Mouse (Mus musculus) splenic B cell, adult 2 months (primary cell): Measurements from ENCODE around the gene Hes1.
"Not testable (repeated sequence)": the region's sequence is repeated elsewhere in the genome, so short reads cannot be mapped to it uniquely, and the experiment has no call there.

Experiments
- DNase-seq: peaks from one replicate; pipeline ENCODE4 v3.0.0-alpha.2; 2011; ENCODE audit warnings: low read depth, low spot score
- H3K27me3 ChIP-seq: 2 replicates; pipeline ENCODE4 v1.6.1; 2012; ENCODE audit warnings: mild to moderate bottlenecking, low read length, moderate library complexity, mixed read lengths; ENCODE audit not compliant: control insufficient read depth, poor library complexity, insufficient read depth, severe bottlenecking
- H3K36me3 ChIP-seq: 2 replicates; pipeline ENCODE4 v1.6.1; 2012; ENCODE audit warnings: mild to moderate bottlenecking, low read length, moderate library complexity, mixed read lengths; ENCODE audit not compliant: control insufficient read depth, poor library complexity, insufficient read depth, severe bottlenecking

Gene Hes1

DNA sequence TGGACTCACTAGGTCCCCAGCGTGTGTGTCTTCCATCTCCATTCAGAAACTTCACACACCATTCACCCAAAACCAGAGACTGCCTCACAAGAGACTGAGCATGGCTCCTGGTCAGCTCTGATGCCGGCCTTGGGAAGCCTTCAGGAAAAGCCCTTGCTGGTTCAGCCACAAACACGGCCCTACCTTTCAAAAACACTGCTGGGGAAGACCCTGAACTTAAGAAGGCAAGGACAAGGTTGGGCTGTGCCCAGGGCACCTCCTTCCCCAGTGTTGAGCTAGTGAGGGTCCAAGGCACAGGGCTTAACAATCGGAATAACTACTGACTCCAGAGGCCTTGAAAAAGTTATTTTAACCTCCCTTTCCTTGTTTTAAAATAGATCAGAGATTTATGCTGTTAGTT, 17.3 kb downstream of the Hes1 start:
- Histone ChIP-seq H3K27me3 (no peaks in the 10 kb centered on the region), H3K36me3 (no peaks in the 10 kb centered on the region)
- DNase-seq: no peak

DNA sequence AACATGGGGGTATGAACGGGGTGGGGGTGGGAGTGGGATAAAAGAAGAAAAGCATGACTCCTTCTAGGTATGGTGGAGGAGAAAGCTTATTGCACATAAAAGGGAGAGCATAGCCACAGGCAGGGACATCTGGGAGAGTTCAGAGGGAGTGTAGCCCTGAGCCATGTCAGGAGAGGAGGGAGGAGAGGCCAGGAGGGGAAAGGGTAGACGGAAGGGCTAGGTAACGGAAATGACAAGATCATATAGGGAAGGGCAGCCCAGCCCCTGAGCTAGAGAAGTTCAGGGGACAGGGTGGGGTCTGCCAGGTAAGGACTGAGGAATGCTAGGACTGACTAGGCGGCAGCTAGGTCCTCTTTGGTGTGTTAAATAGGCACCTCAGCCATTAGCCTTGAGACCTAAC, 17.8 kb downstream of the Hes1 start:
- Histone ChIP-seq H3K36me3 (no peaks in the 10 kb centered on the region), H3K27me3 (no peaks in the 10 kb centered on the region)

DNA sequence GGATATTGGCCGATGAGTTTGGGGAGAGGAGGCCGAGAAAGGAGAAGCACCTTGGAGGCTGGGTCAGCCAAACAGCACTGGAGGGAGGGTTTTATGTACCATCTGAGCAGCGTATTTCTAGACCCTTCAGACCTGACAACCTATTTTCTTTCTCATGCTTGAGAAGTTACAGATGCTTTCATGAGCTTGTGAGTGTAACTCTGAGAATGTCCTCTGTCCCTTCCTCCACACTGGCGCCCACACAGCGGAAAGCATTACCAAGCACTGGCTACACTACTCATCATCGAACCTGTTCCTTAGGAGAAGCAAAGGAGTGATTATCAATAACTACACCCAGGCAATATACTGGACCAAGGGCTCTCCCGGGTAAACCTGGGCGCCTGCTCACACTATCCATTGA, 18.8 kb downstream of the Hes1 start:
- no peak for DNase-seq
- H3K36me3 ChIP-seq: no peaks in the 10 kb centered on the region
- no peaks in the 10 kb centered on the region for H3K27me3 ChIP-seq

More for the DNA sequence above, 17.8 kb downstream of the Hes1 start:
- no peak for DNase-seq

DNA sequence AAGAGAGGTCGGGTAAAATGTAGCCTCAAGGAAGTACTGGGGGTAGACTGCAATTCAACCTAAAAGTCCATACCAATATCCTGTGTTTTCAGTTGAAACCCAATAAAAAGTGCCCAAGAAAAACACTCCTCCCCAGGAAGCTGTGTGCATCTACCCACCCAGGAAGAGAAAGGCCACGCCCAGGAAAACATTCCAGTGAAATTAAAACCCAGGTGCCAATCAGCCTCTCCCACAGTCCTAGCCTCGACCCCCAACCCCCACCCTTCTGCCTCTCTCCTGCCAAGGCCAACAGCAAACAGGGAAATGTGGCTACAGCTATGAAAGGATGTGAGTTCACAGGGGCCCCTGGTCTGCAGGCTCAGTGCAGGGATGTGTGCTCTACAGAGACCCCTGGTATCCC, 19.4 kb downstream of the Hes1 start:
- no peaks in the 10 kb centered on the region for H3K36me3 ChIP-seq
- no peaks in the 10 kb centered on the region for H3K27me3 ChIP-seq
- no peak for DNase-seq

DNA sequence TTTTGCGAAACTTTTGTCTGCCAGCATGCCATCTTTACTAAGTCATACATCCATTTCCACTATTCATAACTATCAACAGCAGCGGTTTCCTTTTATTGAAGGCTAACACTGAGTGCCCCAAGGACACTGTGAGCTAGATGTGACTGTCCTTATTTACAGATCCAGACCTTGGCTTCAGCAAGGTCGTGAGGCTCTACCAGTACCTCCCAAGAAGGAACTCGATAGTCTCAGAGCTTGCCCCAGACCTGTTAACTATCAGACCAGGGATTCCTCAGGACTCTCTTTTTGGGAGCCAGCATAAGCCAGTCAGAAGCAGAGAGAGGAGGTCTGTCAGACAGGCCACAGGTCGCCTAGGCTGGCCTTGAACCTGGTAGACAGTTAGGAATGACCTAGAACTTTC, 24.5 kb downstream of the Hes1 start:
- Histone ChIP-seq H3K27me3 (no peaks in the 10 kb centered on the region), H3K36me3 (no peaks in the 10 kb centered on the region)
- no peak for DNase-seq

DNA sequence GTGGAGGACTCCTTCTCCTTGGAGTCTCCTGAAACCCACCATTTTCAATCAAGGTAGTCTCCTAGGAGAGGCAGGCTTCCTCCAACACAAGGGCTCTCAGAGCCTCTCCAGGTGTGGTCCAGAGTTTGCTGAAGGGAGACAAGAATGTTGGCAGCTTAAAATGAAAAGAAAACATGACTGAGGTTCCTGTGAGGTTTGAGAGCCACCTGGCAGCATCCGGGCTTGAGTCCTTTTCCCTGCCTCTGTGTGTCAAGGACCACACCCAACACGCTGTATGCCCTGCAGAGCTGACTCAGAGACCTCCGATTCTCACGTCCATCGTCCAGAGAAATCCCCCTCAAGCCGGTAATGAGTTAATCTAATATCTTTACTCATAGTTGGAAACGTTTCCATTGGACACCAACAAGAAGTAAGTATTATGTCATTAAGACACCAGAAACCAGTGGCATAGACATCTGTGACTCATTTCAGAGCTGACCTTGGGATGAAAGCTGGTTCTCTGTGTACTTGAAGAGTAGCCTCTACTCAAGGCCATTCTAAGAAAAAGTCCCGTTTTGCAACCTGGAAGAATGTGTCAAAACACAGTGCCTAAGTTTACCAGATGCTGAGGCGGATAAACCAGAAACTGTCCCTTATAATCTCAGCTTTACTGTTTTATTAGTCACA, 26.1 kb downstream of the Hes1 start:
- DNase-seq: no peak
- H3K36me3 ChIP-seq: no peaks in the 10 kb centered on the region

DNA sequence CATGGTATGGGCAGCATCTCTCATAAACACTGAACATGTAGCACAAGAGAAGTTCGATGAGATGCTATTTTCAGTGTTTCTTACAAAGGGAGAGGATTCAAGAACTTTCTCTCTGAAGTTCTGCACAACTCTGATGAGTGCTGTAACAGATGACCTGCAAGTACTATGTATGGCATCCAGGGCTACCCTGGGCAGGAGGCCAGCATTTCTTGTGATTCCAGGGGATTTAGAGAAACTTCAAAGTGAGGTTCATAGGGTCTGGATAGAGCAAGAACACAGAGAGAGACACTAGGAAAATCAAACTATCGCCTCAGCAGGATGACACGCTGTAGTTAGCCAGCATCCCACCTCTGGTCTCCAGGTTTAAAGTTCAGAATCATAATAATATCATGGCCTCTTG, 31.9 kb downstream of the Hes1 start:
- DNase-seq: no peak
- no peaks in the 10 kb centered on the region for H3K36me3 ChIP-seq
- no peaks in the 10 kb centered on the region for H3K27me3 ChIP-seq

More for the DNA sequence above, 26.1 kb downstream of the Hes1 start:
- no peaks in the 10 kb centered on the region for H3K27me3 ChIP-seq

DNA sequence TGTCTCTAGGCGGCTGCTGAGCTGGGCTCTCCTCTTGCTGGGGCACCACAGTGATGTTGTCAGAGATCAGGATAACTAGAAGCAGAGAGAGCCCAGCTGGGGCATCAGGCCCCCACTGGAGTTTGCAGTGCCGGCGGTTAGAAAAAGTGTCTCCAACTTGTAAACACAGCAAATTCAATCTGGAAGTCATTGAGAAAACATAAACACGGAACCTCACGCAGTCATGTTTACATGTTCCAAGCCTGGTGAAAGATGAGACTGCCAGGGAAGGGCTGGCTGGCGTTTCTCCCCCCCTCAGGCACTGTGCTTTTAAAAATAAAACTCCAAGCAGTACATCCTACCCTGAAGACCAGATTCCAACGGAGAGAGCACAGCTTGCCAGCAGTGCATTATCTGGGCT, 32.3 kb downstream of the Hes1 start:
- Histone ChIP-seq H3K36me3 (no peaks in the 10 kb centered on the region), H3K27me3 (no peaks in the 10 kb centered on the region)
- no peak for DNase-seq

DNA sequence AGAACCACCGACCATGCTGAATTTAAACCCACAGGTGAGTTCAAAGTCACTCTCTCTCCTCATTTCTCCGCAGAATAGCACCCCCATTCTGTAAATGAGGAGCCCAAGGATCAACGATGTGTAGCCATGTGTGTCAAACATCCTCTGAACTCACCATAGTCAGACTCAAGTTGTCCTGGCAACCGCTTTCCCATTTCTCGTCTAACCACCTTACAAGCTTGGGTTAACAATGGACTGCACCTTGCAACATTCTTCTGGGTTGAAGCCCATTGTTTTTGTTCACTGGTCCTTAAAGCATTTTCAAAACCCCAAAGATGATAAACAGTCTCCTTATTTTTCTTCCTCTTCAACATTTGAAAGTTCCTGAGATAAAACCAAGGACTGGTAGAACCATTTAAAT, 34.9 kb downstream of the Hes1 start:
- H3K36me3 ChIP-seq: no peaks in the 10 kb centered on the region
- peak; percentile 14 for DNase-seq
- no peaks in the 10 kb centered on the region for H3K27me3 ChIP-seq

DNA sequence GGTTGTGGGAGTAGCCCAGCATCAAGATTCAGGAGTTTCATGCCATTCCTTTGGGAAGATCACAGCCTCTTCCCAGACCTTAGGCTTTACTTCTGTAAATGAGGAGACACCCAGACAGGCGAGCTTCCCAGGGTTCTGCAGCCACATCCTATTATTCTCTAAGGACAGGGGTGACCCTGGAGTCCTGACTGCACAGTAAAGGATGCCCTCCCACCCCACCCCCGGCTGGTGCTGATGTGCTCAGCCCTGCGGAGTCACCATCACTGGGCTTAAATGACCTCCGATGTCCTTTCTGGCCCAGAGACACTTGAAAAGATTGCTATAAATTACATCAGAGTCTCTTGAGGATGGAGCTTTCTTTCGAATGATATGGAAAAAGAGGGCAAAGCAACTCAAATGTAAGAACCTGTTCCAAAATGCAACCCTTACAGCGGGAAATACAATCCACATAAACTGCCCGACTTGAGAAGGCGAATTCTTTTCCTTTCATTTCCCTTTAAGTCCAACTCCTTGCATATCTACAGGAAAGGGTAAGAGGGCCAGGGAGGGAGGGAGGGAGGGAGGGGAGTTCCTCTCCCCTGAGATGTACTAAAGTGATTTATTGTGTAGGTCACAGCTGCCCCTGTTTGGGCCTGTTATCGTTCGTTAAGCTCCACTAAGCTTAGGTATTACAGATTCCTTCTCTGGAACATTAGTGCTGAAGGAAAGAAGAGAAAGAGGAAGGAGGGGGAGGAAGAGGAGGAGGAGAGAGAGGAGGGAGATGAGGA, 38.1 kb downstream of the Hes1 start:
- DNase-seq: no peak
- Histone ChIP-seq H3K36me3 (no peaks in the 10 kb centered on the region), H3K27me3 (no peaks in the 10 kb centered on the region)

DNA sequence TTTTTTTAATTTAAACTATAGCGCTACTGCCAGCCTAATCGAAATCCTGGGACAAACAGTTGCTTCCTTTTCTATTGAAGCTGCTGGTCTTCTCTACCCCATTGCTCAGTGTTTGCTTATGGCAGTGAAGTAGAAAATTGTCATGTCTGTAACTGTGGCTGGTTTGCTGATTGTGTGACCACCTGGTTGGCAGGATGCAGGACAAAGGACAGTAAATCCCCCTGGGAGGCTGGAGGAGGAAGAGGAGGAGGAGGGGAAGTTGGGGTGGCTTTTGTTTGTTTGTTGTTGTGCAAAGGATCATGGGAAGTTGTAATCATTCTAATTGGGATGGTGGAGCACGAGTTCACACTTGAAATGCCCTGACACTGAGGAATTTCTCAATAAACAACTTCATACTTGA, 38.8 kb downstream of the Hes1 start:
- no peaks in the 10 kb centered on the region for H3K27me3 ChIP-seq
- H3K36me3 ChIP-seq: no peaks in the 10 kb centered on the region
- no peak for DNase-seq

DNA sequence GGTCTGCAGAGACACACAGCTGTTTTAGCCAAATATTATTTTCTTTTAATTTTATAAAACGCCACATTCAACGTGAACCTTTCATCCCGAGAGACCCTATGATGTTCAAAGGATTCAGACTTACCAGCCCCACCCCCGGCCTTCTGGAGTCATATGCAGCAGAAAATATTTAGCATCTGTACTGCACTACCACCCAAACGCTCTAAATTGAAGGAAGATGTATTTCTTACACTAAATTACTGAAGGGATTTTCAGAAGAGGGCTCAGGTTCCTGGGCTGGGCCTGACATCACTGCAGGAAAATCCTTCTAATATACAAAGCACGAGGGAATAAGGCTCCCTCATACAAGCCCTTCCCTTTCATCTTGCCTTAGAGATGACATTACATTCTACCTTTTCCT, 39.3 kb downstream of the Hes1 start:
- no peaks in the 10 kb centered on the region for H3K27me3 ChIP-seq
- no peaks in the 10 kb centered on the region for H3K36me3 ChIP-seq
- no peak for DNase-seq

DNA sequence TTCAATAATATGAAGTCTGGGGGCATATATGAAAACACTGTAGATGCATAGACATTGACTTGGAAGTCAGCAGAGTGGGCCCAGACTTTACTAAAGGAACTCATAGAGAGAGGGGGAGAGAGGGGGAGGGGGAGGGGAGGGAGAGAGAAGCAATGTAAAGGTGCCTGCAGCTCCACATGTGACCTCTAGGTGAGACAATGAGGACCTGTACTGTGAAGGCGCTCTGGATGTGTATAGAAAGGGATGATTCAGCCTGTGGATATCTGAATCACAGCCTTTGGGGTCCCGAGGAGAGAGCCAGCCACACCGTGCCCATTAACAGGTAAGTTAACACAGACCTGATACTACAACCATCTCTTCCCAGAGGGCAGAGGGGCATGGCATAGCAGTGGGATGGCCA, 40.2 kb downstream of the Hes1 start:
- peak; percentile 26 for DNase-seq
- no peaks in the 10 kb centered on the region for H3K36me3 ChIP-seq
- no peaks in the 10 kb centered on the region for H3K27me3 ChIP-seq

DNA sequence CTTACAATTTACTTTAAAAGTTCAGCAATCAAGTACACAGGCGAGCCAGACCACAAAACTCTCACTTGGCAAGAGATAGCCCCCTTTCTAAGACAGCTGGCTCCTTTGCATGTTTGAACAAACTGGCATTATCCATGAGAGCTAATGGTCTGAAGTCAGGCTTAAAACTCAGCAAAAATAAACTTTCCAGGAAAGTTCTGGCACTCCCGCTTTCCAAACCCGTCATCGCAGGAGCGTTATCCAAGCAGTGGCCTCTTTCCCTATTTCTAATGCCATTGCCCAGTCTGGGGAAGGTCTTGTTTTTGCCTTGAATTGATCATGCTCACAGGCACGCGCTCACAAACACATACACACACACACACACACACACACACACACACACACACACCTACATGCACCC, 41.3 kb downstream of the Hes1 start:
- DNase-seq: no peak
- Histone ChIP-seq H3K27me3 (no peaks in the 10 kb centered on the region), H3K36me3 (no peaks in the 10 kb centered on the region)

DNA sequence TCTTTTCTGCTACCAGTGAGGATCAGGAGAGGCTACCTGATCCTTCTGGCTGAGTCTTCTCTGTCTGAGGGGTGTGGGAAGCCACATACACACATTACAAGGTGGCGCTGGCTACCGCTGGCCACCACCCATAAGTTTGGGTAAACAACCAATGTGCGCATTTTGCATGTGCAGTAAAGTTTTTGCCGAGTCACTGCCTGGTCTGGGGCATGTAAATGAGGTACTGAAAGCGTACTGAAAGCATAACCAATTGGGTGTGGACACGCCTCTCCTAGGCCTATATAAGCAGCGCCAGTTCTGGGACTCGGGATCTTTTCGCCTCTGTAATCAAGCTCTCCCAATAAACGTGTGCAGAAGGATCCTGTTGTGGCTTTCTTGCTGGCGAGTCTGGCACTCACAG, 44.0 kb downstream of the Hes1 start:
- H3K27me3 ChIP-seq, H3K36me3 ChIP-seq, DNase-seq: not testable (repeated sequence)

DNA sequence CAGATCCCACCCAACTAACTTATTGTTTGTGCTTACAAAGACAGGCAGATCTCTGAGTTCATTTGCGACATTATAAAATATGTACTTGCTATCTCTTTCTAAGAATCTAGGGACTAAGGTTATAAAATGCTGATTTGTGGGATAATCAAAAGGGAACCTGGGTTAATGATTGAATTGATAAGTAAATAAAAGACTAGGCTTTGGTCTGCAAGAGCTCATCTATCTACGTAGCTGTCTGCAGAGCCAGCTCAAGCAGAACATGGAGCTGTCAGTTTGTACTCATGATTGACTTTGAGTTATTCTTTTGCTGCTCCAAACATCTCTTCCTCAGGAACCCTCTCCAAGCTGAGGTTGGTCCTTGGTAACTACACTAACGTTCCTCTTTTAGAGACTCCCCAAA, 46.3 kb downstream of the Hes1 start:
- Histone ChIP-seq H3K36me3 (no peaks in the 10 kb centered on the region), H3K27me3 (no peaks in the 10 kb centered on the region)
- DNase-seq: no peak
